Mouse (Mus musculus): ENCODE data around the gene Pop5.

- no peak for TF ChIP-seq POLR2A (IDR thresholded peaks at IDR 0.05; ENCODE audit: low read depth, low read length)
- TF ChIP-seq CTCF (IDR thresholded peaks at IDR 0.05; ENCODE audit: extremely low read depth, insufficient read depth, insufficient read length, insufficient replicate concordance) = no peak
Observed at GRCm38 (mm10) chr5:115256909-115257546, 21.4 kb downstream of the Pop5 start.
